Mouse (Mus musculus) frontal cortex, postnatal 36 days (tissue): ENCODE data around the gene Olfr630.
"Not testable (repeated sequence)": the region's sequence is repeated elsewhere in the genome, so short reads cannot be mapped to it uniquely, and the experiment has no call there.

Source experiments
- DNase-seq, 2 experiments: peaks; one replicate each; pipeline ENCODE4 v3.0.0; 2022; ENCODE audit warnings: low spot score in 2 of 2

Olfr630 gene

DNA sequence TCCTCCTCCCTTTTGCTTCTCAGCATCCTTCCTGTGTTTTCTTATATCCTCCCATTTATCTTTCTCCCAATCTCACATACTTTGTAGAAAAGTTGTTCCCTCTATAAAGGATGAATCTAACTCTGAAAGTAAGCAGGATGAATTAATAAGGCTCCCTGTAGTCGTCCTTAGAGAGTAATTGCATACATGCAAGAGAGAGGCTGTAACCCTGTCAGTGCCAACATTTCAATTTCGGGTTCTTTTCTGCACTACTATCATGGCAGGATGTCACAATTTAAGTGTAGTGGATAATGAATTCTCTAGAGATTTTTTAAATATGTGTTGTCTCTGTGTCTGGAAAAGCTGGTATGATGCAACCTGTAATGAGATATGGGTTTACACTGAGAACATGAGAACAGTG, at the start of gene Olfr630:
Olfr630 (minus strand) TSS at position 101 of the 400 bp plus-strand sequence.
- DNase-seq, result no peak

DNA sequence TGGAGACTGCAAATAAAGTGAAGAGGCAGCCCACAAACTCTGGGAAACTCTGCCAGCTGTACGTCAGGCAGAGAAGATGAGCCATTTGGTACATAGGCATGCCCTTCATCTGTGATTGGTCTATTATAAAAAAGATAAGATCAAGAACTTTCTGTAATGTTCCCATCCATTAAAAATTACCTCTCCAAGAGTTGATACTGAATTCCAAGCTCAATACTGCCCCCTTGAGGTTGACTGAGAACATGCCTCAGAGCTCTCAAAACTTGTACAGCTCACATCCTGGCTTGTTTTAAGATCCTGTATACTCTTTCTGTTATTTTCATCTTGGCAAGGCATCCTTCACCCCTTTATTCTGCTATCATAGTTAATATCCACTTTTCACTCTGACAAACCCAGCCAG, 49.7 kb upstream of the Olfr630 start:
- DNase-seq, result peak; percentile 6 to 10

DNA sequence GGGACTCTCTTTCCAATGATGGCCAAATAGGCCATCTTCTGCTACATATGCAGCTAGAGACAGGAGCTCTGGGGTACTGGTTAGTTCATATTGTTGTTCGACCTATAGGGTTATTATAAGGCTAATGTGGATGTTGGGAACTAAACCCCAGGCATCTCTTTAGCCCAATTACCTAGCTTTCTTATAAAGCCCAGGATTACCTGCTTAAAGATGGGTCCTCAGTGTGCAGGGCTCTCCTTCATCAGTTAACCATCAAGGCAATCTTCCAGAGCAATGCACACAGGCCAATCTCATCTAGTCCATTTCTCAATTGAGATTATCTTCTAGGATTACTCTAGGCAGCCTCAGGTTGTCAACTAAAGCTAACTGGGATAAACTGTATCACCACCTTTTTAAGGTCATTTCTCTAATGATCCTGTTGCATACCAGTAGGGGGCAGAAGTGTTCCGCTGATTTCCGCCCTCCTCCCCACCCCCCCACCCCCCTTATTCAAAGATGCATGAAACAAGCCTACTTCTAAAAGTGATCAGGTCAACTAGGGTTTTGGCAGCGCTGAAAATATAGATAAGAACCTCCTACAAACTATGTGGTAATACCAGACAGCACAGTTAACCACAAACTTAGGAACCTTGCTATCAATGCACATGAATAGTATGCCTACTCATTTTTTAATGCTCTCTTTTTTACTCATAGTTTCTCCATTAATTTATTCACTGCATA, 35.7 kb upstream of the Olfr630 start:
- no peak for DNase-seq

DNA sequence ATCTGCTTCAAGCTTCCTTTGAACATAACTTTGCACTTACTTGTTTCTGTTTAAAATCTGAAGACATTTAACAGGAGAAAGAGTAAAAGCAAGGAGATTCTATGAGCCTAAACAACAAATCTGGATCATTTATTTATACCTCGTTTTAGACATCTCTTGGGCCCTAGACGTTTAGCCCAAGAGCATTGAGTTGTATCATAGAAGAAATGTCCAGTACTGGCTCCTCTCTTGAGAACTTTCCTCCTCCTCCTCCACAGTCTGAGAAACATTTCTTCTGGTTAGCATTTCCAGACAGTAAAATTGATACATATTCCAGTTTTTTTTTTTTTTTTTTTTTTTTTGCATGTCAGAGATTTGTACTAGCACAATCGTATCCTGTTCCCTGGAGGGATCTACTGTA, 34.6 kb upstream of the Olfr630 start, which contains the start of gene Olfr67:
Olfr67 (minus strand) TSS at position 101 of the 400 bp plus-strand sequence.
- DNase-seq, result no peak

DNA sequence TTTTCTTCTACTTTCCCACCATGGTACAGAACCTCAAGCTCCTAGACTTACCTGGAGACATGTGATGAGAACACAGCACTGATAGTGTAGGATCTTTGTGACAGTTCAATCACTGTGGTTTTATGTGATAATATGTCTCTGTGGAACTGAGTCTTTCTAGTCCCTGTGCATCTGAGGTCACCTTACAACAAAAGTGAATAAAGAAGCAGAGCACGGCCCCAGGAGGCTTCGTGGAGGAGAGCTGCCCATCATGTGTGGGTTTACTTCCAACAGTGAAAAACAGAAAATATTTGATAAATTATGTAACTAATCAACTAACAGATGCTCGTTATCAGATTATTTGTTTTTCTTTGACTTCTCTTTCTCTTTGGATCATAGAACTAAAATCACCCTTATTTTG, 22.5 kb upstream of the Olfr630 start, which contains the start of gene Olfr68:
Olfr68 (minus strand) TSS at position 101 of the 400 bp plus-strand sequence.
- DNase-seq, result no peak

DNA sequence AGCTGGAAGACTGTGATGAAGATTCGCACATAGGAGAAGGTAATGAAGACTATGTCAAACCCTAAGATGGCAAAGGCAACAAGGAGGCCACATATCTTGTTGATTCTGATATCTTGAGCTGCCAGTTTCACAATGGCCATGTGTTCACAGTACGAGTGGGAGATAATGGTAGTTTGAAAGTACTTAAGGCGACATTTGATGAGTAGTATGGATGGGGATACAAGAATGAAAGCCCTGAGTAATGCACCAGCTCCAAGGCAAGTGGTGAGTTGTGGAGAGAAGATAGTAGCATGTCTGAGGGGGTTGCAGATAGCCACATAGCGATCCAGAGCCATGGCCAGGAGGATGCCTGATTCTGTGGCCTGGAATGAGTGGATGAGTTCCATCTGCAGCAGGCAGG, 20.5 kb upstream of the Olfr630 start:
- not testable (repeated sequence) for DNase-seq

DNA sequence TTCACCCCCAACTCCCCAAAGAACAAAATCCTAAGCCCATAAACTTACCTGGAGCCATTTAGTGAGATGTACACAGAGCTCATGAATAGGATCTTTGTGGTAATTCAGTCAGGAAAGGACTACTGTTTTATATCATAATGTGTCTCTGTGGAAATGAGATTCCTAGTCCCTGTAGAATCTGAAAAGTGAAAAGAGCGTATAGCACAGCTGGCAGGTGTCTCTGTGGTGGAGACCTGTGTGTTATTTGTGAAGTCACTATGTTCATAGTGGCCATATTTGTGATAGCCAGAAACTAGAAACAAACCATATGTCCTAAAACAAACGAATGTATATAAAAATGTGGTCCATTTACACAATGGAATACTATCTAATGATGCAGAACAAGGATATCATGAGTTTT, 14.4 kb upstream of the Olfr630 start, which contains the start of gene Olfr69:
Olfr69 (minus strand) TSS at position 101 of the 400 bp plus-strand sequence.
- DNase-seq, result no peak

DNA sequence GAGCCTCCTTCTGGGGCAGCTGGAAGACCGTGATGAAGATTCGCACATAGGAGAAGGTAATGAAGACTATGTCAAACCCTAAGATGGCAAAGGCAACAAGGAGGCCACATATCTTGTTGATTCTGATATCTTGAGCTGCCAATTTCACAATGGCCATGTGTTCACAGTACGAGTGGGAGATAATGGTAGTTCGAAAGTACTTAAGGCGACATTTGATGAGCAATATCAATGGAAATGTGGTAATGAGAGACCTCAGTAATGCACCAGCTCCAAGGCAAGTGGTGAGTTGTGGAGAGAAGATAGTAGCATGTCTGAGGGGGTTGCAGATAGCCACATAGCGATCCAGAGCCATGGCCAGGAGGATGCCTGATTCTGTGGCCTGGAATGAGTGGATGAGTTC, 10.6 kb upstream of the Olfr630 start:
- not testable (repeated sequence) for DNase-seq

DNA sequence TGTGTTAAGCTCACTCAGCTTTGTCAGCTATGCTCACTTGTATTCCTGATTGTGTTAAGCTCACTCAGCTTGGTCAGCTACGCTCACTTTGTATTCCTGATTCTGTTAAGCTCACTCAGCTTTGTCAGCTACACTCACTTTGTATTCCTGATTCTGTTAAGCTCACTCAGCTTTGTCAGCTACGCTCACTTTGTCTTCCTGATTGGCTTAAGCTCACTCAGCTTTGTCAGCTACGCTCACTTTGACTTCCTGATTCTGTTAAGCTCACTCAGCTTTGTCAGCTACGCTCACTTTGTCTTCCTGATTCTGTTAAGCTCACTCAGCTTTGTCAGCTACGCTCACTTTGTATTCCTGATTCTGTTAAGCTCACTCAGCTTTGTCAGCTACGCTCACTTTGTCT, 5.1 kb upstream of the Olfr630 start:
- not testable (repeated sequence) for DNase-seq

DNA sequence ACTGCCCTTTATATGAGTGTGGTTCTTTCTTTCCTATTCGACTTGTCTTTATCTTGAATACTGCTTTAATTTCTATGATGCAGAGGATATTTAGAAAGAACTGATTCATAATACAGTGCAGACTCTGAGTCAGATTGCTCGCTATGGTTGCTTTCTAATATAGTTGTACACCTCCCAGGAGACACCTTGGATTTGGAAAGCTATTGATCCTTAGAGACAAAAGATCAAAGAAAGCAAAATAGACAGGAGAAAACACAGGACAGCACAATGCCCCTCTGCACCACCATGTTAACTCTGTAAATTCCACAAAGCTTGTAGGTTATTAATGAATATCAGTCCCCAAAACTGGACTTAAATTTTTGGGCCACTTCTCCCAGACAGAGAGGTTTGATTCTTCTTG, 12.3 kb downstream of the Olfr630 start, which contains the start of gene Olfr629:
Olfr629 (minus strand) TSS at position 101 of the 400 bp plus-strand sequence.
- DNase-seq, result no peak

DNA sequence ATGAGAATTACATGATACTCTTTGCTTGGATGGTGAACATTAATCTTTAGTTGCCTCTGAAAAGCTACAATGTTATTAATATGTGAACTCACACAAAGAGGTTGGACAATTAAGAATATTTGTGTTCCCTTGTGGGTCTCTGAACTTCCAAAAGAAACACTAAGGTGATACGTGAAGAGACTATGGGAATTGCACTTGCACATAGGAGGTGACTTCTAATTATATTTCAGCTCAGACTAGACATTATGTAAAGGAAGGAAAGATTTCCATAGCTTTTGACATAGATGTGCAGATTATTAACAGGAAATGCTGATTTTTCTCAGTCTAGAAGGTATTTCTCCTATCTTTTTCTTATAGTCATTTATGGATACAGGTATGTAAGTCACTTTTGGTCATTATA, 27.1 kb downstream of the Olfr630 start, which contains the start of gene Olfr628:
Olfr628 (plus strand) TSS at position 301 of the 400 bp plus-strand sequence.
- no peak for DNase-seq

DNA sequence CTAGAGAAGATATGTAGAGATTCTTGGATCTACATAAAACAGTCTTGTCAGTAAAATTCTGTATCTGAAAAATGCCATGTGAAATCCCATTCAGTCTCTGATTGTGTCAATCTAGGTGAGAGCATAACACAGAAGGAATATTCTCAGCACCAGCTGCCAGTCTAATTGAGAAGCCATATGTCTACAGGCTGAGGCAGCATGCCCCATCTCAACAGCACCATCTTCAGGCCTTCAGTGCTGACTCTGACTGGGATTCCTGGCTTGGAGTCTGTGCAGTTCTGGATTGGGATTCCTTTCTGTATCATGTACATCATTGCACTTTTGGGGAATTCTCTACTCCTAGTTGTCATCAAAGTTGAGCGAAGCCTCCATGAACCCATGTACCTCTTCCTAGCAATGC, 40.7 kb downstream of the Olfr630 start:
- DNase-seq, result not testable (repeated sequence)

DNA sequence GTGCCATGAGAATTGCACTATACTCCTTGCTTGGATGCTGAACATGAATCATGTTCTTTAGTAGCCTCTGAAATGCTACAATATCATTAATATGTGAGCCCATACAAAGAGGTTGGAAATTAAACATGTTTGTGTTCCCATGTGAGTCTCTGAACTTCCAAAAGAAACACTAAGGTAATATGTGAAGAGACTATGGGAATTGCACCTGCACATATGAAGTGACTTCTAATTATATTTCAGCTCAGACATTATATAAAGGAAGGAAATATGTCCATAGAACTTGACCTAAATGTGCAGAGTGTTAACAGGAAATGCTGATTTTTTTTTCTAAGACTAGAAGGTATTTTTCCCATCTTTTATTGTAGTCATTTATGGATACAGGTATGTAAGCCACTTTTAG, 42.8 kb downstream of the Olfr630 start, which contains the start of gene Olfr243:
Olfr243 (plus strand) TSS at position 301 of the 400 bp plus-strand sequence.
- no peak for DNase-seq

DNA sequence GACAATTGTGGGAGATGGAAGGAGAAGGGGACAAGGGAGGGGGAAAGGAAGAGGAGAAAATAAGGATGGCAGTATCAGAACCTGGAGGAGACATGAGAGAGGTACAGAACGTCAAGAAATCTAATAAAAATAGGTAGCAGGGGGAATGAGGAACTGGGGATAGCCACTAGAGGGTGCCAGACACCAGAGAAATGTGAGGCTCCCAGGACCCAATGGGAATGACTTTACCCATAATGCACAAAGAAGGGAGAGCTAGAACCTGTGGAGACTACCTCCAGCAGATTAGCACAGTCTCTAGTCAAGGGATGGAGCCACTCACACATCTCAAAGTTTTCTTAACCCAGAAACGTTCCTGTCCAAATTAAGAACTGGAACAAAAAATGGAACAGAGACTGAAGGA, 45.1 kb downstream of the Olfr630 start:
- DNase-seq, result no peak
